Mouse (Mus musculus) lung, postnatal 0 days (tissue): Measurements from ENCODE around the gene Fam169b.

Experiments
- CTCF ChIP-seq: IDR thresholded peaks from 2 replicates; pipeline ENCODE4 v1.5.1; 2016; ENCODE audit warnings: antibody characterized with exemption, mild to moderate bottlenecking
- EP300 ChIP-seq: IDR thresholded peaks from 2 replicates; pipeline ENCODE4 v1.6.1; 2016; ENCODE audit warnings: antibody characterized with exemption, mild to moderate bottlenecking, control low read depth

- TF ChIP-seq CTCF, result no peak
- no peak for TF ChIP-seq EP300
Measured at GRCm38 (mm10) chr7:68274951-68275350, 1.3 kb downstream of the Fam169b start.
